Mouse (Mus musculus): ENCODE data around the gene Tmem143. TPM values are rescaled to one million over a fixed set of nuclear protein-coding genes. Genes with fewer than 3 reads are reported as not detected.
A peak's percentile ranks its signal among the peaks of the same experiment; 100 is the strongest.
"Not testable (repeated sequence)": the region's sequence is repeated elsewhere in the genome, so short reads cannot be mapped to it uniquely, and the experiment has no call there.

Tmem143 gene
- polyA plus RNA-seq, 1 experiment from 2014 or later = 3.6 TPM

DNA sequence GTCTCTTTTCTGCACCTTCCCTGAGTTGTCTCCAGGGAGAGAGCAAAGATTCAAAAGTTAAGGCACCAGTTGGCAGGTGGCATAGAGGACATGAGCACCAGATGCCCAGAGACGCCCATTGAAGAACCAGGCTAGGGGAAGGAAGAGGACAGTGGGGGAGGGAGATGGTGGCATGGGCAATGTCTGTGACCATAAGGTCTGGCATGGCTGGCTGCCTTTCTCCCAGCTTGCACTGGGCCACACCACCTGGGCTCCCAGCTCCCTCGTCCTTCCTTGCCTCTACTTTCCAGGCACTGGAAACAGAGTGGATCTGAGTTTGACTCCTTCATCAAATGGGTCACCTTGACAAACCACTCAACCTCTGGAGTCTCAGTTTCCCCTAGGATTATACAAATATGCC is 4.1 kb upstream of the Tmem143 start:
- Histone ChIP-seq H3K4me2 (no peak overlapping the region), H3K9me3 (replicated peaks) (no peaks in the 10 kb centered on the region), H3K27me3 (no peaks in the 10 kb centered on the region; the same call in 1 of the 2 replicates), H3K4me3 (replicated peaks) (no peak overlapping the region), H3K36me3 (replicated peaks) (no peaks in the 10 kb centered on the region), H3K9ac (no peak overlapping the region), H3K4me1 (replicated peaks) (peaks cover 18% of the 10 kb centered on the region), H3K27ac (replicated peaks) (no peak overlapping the region)
- WGBS (ENCODE audit: insufficient replicate concordance) = 63% methylated on average over 2 of the region's 2 CpGs
- ATAC-seq (ENCODE audit: insufficient read depth) = no peak

DNA sequence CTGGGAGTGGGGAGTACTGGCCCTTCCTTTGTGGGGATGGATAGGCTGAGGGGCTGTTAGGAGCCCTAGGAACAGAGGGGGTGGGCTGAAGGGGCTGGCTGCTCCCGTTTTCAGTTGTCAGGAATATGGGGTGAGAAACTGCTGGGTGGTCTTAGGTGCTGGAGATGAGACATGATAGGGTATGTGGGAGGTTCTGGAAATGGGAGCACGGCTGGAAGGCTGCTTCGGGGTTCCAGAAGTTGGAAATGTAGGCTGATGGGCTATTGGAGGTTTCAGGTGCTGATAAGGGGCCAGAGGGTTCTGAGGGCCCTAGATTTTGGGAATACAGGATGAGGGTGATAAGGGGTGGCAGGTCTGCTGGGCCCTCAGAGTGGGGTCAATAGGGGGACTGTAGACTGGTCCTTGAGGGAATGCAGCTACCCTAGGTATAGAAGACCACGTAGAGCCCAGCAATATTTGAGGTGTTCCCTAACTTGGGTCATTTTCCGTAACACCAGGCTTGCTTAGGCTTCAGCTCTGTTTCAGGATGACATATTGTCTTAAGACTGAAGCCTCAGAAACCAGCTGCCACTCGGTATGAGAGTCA is 717 bp upstream of the Tmem143 start:
- Histone ChIP-seq H3K27ac (replicated peaks) (peak overlapping the region; percentile 81), H3K4me3 (replicated peaks) (peak overlapping the region; percentile 62), H3K4me2 (peak overlapping the region; percentile 88), H3K27me3 (no peaks in the 10 kb centered on the region; the same call in 1 of the 2 replicates), H3K9ac (peak overlapping the region; percentile 29; the same call in 1 of the 2 replicates), H3K36me3 (replicated peaks) (no peaks in the 10 kb centered on the region), H3K4me1 (replicated peaks) (peaks cover 28% of the 10 kb centered on the region), H3K9me3 (replicated peaks) (no peaks in the 10 kb centered on the region)
- peak; percentile 0; the same call in 1 of the 2 replicates for ATAC-seq (ENCODE audit: insufficient read depth)
- 69% methylated on average over 6 of the region's 6 CpGs for WGBS (ENCODE audit: insufficient replicate concordance)

DNA sequence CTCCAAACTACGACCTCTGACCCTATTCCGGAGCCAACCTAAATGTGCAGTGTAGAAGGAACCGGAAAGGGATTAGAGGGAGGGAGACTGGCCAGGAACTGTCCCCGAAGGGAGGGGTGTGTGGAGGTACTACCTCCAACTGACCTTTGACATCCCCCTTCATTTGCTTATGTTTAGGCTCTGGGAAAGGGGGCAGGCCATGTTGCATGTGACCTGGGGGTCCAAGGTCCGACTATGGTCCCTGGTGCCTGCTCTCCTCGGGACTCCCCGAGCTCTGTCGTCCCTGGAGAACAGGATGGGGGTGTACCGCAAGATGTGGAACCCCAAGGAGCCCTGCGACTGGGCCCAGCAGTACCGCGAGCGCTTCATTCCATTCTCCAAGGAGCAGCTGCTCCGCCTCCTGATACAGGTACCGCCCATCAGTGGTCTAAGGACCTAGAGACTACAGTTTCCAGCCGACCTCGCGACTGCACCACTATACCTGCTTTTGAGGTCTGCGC is 567 bp downstream of the Tmem143 start:
- no peaks in the 10 kb centered on the region for H3K9me3 ChIP-seq (replicated peaks)
- peak overlapping the region; percentile 88 for H3K4me2 ChIP-seq
- peak overlapping the region; percentile 56 for H3K9ac ChIP-seq
- no peaks in the 10 kb centered on the region for H3K36me3 ChIP-seq (replicated peaks)
- no peaks in the 10 kb centered on the region for H3K27me3 ChIP-seq
- peak overlapping the region; percentile 62 for H3K4me3 ChIP-seq (replicated peaks)
- H3K4me1 ChIP-seq (replicated peaks) = peaks cover 35% of the 10 kb centered on the region
- WGBS (ENCODE audit: insufficient replicate concordance) = under 1% methylated on average over 19 of the region's 19 CpGs
- ATAC-seq (ENCODE audit: insufficient read depth) = peak; percentile 75
- peak overlapping the region; percentile 81 for H3K27ac ChIP-seq (replicated peaks)

DNA sequence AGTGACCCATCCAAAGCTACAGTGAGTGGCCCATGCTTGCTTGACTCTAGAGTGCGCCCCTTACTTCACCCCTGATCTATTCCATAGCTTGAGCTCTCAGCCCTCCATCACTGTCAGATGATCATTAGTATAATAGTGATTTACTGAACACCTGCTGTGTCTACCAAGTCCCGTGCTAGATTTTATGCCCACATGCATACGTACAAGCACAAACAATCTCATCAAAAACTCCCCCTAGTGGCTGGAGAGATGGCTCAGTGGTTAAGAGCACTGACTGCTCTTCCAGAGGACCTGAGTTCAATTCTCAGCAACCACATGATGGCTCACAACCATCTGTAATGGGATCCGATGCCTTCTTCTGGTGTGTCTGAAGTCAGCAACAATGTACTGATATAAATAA is 1.4 kb downstream of the Tmem143 start:
- H3K4me1 ChIP-seq (replicated peaks) = peaks cover 35% of the 10 kb centered on the region
- 40% methylated on average over 4 of the region's 4 CpGs for WGBS (ENCODE audit: insufficient replicate concordance)
- H3K27me3 ChIP-seq; H3K9me3 ChIP-seq (replicated peaks); H3K36me3 ChIP-seq (replicated peaks); ATAC-seq (ENCODE audit: insufficient read depth): not testable (repeated sequence)
- H3K9ac ChIP-seq = 0 out of 2 replicates have a peak overlapping the region, but pooled peaks have one; percentile 56
- H3K4me2 ChIP-seq = peak overlapping the region; percentile 88
- peak overlapping the region; percentile 81 for H3K27ac ChIP-seq (replicated peaks)
- peak overlapping the region; percentile 62 for H3K4me3 ChIP-seq (replicated peaks)

DNA sequence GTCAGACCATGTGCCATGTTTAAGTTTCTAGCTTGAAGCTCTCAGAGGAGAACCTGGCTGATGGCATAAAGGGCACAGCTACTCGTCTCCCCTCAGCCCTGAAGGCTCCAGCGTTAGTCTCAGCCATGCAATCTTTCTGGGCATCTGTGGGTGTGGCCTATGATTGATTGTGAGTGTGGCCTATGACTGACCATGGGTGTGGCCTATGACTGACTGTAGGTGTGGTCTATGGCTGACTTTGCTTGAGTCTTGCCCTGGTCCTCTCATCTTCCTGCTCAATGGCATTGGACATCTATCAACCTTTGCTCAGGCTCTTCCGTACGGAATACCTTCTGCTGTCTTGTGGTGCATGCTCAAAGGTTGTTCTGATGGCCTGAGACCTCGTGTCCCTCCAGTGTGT is 4.8 kb downstream of the Tmem143 start:
- WGBS (ENCODE audit: insufficient replicate concordance) = 45% methylated on average over 5 of the region's 5 CpGs
- peaks cover 8% of the 10 kb centered on the region; the same call in 1 of the 2 replicates for H3K36me3 ChIP-seq (replicated peaks)
- peaks cover 9% of the 10 kb centered on the region; the same call in 1 of the 2 replicates for H3K9me3 ChIP-seq (replicated peaks)
- no peak overlapping the region for H3K9ac ChIP-seq
- no peak overlapping the region for H3K27ac ChIP-seq (replicated peaks)
- H3K27me3 ChIP-seq = no peaks in the 10 kb centered on the region
- no peak overlapping the region for H3K4me3 ChIP-seq (replicated peaks)
- no peak overlapping the region for H3K4me2 ChIP-seq
- peaks cover 26% of the 10 kb centered on the region for H3K4me1 ChIP-seq (replicated peaks)
- ATAC-seq (ENCODE audit: insufficient read depth) = no peak

DNA sequence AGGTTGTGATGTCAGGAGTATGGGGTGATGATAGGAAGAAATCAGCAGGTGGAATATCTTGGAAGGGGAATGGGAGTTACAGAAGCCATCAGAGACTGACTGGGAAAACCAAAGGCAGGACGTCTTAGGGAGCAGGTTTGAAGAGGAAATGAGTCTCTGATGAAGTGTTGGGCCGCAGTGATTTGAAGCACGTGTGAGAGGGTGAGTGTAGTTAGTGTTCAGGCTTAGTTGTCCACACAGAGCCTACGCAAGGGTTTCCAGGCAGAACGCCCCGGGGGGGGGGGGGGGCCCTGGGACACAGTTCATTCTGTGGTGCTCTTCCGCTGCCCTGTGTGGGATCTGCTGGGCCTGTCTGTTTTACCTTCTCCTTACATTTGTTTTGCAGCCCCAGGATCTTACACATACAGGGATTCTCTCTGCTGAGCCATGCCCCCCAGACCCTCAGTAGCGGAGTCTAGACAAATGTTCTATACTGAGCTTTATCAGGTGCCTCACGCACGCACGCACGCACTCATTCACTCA is 5.8 kb downstream of the Tmem143 start:
- peaks cover 9% of the 10 kb centered on the region; the same call in 1 of the 2 replicates for H3K9me3 ChIP-seq (replicated peaks)
- H3K4me2 ChIP-seq = no peak overlapping the region
- H3K36me3 ChIP-seq (replicated peaks) = peaks cover 13% of the 10 kb centered on the region; the same call in 1 of the 2 replicates
- H3K27ac ChIP-seq (replicated peaks) = no peak overlapping the region
- H3K9ac ChIP-seq = no peak overlapping the region
- H3K4me3 ChIP-seq (replicated peaks) = no peak overlapping the region
- H3K27me3 ChIP-seq = no peaks in the 10 kb centered on the region
- ATAC-seq (ENCODE audit: insufficient read depth) = no peak
- 69% methylated on average over 12 of the region's 12 CpGs for WGBS (ENCODE audit: insufficient replicate concordance)
- peaks cover 18% of the 10 kb centered on the region for H3K4me1 ChIP-seq (replicated peaks)

DNA sequence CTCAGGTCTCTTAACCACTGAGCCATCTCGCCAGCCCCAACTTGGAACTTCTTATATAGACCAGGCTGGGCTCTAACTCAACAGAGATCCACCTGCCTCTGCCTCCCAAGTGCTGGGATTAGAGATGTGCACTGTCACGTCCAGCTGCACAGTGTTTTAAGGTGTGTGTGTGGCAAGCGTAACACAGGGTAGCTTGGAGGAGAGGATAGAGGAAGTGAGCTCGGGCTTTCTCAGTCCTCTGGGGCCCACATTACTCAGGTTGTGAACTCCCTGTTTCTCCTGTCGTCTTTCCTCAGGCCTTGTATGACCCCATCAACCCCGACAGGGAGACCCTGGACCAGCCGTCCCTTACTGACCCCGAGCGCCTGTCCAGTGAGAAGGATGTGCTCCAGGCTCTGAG is 9.9 kb downstream of the Tmem143 start:
- H3K9me3 ChIP-seq (replicated peaks) = peaks cover 9% of the 10 kb centered on the region; the same call in 1 of the 2 replicates
- 62% methylated on average over 9 of the region's 9 CpGs for WGBS (ENCODE audit: insufficient replicate concordance)
- no peak overlapping the region for H3K4me2 ChIP-seq
- no peak overlapping the region for H3K4me3 ChIP-seq (replicated peaks)
- peaks cover 45% of the 10 kb centered on the region for H3K36me3 ChIP-seq (replicated peaks)
- no peak for ATAC-seq (ENCODE audit: insufficient read depth)
- H3K27ac ChIP-seq (replicated peaks) = no peak overlapping the region
- peaks cover 3% of the 10 kb centered on the region for H3K4me1 ChIP-seq (replicated peaks)
- no peaks in the 10 kb centered on the region for H3K27me3 ChIP-seq
- H3K9ac ChIP-seq = no peak overlapping the region

DNA sequence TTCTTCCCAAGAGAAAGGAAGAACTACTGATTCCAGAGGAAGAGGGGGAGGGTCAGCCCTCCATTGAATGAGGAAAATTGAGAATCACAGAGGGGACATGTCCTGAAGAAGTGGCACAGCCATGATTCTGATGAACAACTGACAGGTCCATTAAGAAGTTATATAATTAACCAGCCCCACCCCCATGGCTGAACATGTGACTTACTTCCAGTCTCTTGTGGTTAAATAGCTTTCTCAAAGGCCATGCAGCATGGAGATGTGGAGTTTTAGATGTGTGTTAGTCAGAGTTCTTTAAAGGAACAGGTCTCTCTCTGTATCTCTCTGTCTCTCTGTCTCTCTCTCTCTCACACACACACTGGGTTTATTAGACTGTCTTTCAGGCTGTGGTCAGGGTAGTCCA is 11.6 kb downstream of the Tmem143 start:
- no peak for ATAC-seq (ENCODE audit: insufficient read depth)
- Histone ChIP-seq H3K27ac (replicated peaks) (no peak overlapping the region), H3K9me3 (replicated peaks) (peaks cover 7% of the 10 kb centered on the region; the same call in 1 of the 2 replicates), H3K4me3 (replicated peaks) (no peak overlapping the region), H3K9ac (no peak overlapping the region), H3K36me3 (replicated peaks) (peaks cover 56% of the 10 kb centered on the region), H3K4me1 (replicated peaks) (no peaks in the 10 kb centered on the region), H3K27me3 (no peaks in the 10 kb centered on the region), H3K4me2 (no peak overlapping the region)

DNA sequence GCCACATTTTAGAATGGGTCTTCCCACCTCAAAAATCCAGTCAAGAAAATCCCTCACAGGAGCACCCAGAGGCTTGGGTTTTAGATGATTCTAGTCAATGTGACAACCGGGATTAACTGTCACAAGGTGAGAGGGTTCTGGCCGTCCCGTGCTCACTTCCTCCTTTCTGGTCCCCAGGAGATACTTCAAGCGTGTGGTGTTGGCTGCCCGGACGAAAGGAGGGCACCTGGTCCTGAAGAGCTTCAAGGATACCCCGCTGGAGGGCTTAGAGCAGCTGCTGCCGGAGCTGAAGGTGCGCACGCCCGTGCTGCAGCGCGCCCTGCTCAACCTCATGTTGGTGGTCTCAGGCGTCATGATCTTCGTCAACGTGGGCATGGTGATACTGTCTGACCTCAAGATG is 12.4 kb downstream of the Tmem143 start:
- no peaks in the 10 kb centered on the region for H3K4me1 ChIP-seq (replicated peaks)
- H3K4me3 ChIP-seq (replicated peaks) = no peak overlapping the region
- H3K9ac ChIP-seq = no peak overlapping the region
- peaks cover 55% of the 10 kb centered on the region for H3K36me3 ChIP-seq (replicated peaks)
- no peak overlapping the region for H3K4me2 ChIP-seq
- H3K27ac ChIP-seq (replicated peaks) = no peak overlapping the region
- H3K27me3 ChIP-seq = no peaks in the 10 kb centered on the region
- no peaks in the 10 kb centered on the region for H3K9me3 ChIP-seq (replicated peaks)
- ATAC-seq (ENCODE audit: insufficient read depth) = no peak
- 77% methylated on average over 16 of the region's 16 CpGs for WGBS (ENCODE audit: insufficient replicate concordance)

DNA sequence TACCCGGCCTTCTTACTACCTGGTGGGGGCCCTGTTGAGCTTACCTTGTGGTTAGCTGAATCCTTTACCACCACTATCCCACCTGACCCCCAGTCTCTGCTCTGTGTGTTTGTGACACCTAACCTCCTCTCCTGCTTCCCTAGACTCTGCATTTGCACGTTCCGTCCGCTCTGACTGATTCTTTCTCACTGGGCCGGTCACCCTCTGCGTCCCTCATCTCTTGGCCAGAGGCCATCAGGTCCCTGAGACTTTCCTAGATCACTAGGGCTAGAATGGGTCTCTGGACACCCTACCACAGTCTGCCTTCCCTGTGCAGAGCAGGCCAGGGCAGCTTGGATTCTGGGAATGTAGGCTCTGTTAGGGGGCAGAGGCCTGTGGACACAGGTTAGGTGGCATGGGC is 17.3 kb downstream of the Tmem143 start:
- Histone ChIP-seq H3K9me3 (replicated peaks) (no peaks in the 10 kb centered on the region), H3K36me3 (replicated peaks) (peaks cover 48% of the 10 kb centered on the region), H3K27me3 (no peaks in the 10 kb centered on the region), H3K4me2 (no peak overlapping the region), H3K9ac (no peak overlapping the region), H3K27ac (replicated peaks) (no peak overlapping the region), H3K4me3 (replicated peaks) (no peak overlapping the region), H3K4me1 (replicated peaks) (peaks cover 28% of the 10 kb centered on the region)
- WGBS (ENCODE audit: insufficient replicate concordance) = 70% methylated on average over 6 of the region's 6 CpGs
- ATAC-seq (ENCODE audit: insufficient read depth) = no peak

DNA sequence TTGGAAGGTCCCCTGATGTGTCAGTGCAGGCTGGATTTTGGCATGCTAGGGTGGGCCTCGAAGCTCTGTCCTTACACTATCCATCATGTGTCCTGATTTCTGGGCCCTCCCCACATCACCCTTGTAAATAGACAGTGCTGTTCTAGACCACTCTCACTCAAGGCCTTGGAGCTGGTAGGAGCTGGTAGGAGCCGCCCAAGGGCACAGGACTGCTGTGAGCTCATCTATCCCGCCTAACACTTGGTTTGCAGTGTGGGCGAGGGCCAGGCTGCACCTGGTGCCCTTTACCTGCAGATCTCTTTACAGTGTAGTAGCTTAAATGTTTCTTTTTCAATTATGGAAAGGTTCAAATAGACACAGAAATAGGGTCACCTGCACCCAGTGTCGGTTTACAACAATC is 18.3 kb downstream of the Tmem143 start:
- no peak overlapping the region for H3K27ac ChIP-seq (replicated peaks)
- no peak overlapping the region for H3K4me2 ChIP-seq
- H3K4me3 ChIP-seq (replicated peaks) = no peak overlapping the region
- no peaks in the 10 kb centered on the region for H3K27me3 ChIP-seq
- no peak overlapping the region for H3K9ac ChIP-seq
- H3K36me3 ChIP-seq (replicated peaks) = peaks cover 41% of the 10 kb centered on the region
- ATAC-seq (ENCODE audit: insufficient read depth) = no peak
- WGBS (ENCODE audit: insufficient replicate concordance) = 72% methylated on average over 5 of the region's 5 CpGs
- H3K9me3 ChIP-seq (replicated peaks) = no peaks in the 10 kb centered on the region
- peaks cover 37% of the 10 kb centered on the region for H3K4me1 ChIP-seq (replicated peaks)
